Mouse (Mus musculus): ENCODE data around the gene Pex26.
A peak's percentile ranks its signal among the peaks of the same experiment; 100 is the strongest.

DNA sequence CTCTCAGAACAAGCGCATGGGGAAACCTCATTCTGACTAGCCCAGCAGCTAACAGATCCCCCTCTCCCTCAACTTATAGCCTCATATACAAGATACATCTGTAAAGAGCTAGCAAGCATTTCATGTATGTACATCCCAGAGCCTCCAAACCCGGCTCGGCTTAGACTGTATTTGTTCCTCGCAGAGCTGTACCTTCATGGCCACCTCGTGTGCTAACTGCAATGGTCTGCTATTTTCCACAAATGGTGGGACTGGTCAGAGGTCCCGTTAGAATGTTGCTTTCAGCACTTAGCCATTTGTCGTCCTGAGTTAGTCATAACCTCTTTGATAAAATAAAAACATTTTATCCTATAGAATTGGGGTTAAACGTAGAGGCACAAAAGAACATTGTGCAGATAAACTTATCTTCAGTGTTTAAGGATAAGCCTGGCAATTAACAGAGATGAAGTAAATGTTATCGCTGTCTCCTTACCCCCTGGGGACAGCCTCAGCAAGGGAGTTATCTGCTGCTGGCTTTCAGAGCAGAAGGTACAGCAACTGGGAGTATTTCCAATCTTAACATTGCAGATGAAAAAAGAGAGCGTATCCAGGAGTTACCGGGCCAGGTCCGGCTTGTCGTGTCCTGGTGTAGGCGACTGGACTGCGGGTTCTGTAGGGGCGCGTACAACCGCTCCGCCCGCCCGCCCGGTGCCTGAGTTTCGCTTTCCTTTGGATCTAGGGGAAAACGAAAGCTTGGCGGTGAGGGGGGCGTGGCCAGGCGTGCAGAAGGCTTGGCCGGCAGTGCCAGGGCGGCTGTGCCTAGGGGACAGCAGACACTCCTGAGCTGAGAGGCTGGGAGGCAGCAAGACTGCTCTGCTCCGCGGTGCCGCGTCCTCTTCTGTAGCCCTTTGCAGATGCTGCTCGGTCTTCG is 61.9 kb downstream of the Pex26 start, which contains the start of gene Usp18:
- TF ChIP-seq CTCF (IDR thresholded peaks at IDR 0.05; ENCODE audit: extremely low read depth, insufficient read length, insufficient replicate concordance, low read depth, low read length) = no peak
- peak; percentile 98 for TF ChIP-seq POLR2A (IDR thresholded peaks at IDR 0.05; ENCODE audit: low read depth, low read length)

Measured in small intestine, adult 2 months (tissue).